Comparison of ENCODE assay signal across 14 mouse cellular contexts in the genomic region with DNA sequence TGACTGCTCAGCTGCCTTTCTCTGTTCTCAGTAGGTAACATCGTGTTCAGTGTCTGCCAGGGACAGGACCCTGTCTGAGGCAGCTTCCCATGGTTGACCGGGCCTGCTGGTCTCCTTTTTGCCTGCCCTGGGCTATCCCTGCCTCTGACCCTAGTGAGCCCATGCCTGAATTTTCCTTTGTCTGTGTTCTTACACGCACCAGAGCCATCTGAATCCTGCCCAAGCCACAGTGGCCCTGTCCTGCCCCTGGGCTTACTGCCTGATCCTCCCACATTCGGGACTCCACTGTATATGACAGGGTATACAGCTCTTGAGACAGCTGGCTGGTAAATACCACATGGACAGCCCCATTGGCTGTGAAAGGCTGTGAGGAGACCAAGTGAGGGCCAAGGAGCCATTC. TPM values are rescaled to one million over a fixed set of nuclear protein-coding genes. Genes with fewer than 3 reads are reported as not detected.
DNase-seq lines count a peak whose midpoint lies in the region; ATAC-seq and TF ChIP-seq lines count a peak whose summit lies in the region.
"Had no signal": no experiment of that assay in that cellular context is flagged by ENCODE, and none has a peak within 500 bp of the region (broad histone marks: within the 10 kb centered on the region; RNA-seq: fewer than 3 reads in every experiment).

No protein-coding gene starts in this region.

- H3K4me3 ChIP-seq in heart, postnatal 0 days (ENCODE audit: low read depth, low read length) = no peak overlapping the region
- no peak overlapping the region for H3K4me3 ChIP-seq in heart, adult 2 months
- H3K4me3 ChIP-seq in limb, embryonic 12.5 days (replicated peaks) = no peak overlapping the region
- no peak overlapping the region for H3K4me3 ChIP-seq in limb, embryonic 10.5 days
- H3K4me3 ChIP-seq in neural tube, embryonic 12.5 days = no peak overlapping the region
- H3K4me3 ChIP-seq in neural tube, embryonic 14.5 days (ENCODE audit: low read depth, low read length) = no peak overlapping the region
- H3K4me3 ChIP-seq: intestine, embryonic 15.5 days; left cerebral cortex, adult 2 months; lung, embryonic 15.5 days had no signal

- H3K9me3 ChIP-seq in heart, postnatal 0 days (replicated peaks; ENCODE audit: control insufficient read depth, low read length) = no peaks in the 10 kb centered on the region
- H3K9me3 ChIP-seq in limb, embryonic 12.5 days = no peaks in the 10 kb centered on the region
- H3K9me3 ChIP-seq in limb, embryonic 10.5 days (replicated peaks) = no peaks in the 10 kb centered on the region
- H3K9me3 ChIP-seq in neural tube, embryonic 12.5 days = no peaks in the 10 kb centered on the region
- H3K9me3 ChIP-seq in neural tube, embryonic 14.5 days (ENCODE audit: control insufficient read depth, low read length) = no peaks in the 10 kb centered on the region
- H3K9me3 ChIP-seq: intestine, embryonic 15.5 days; lung, embryonic 15.5 days had no signal

- H3K36me3 ChIP-seq in heart, postnatal 0 days (replicated peaks; ENCODE audit: control insufficient read depth, insufficient read depth, low read length) = peaks cover 29% of the 10 kb centered on the region
- peaks cover 5% of the 10 kb centered on the region; the same call in 1 of the 2 replicates for H3K36me3 ChIP-seq in heart, adult 2 months (ENCODE audit: control insufficient read depth, insufficient read depth, low read length)
- peaks cover 80% of the 10 kb centered on the region for H3K36me3 ChIP-seq in limb, embryonic 12.5 days
- peaks cover 84% of the 10 kb centered on the region for H3K36me3 ChIP-seq in limb, embryonic 10.5 days
- H3K36me3 ChIP-seq in neural tube, embryonic 12.5 days = peaks cover 52% of the 10 kb centered on the region
- H3K36me3 ChIP-seq in neural tube, embryonic 14.5 days (ENCODE audit: control insufficient read depth, insufficient read depth, low read length) = peaks cover 13% of the 10 kb centered on the region

- no peak for DNase-seq in heart, postnatal 0 days (ENCODE audit: low spot score)
- DNase-seq in heart, adult 2 months = no peak
- no peak for DNase-seq in limb, embryonic 10.5 days (ENCODE audit: low spot score)
- DNase-seq in neural tube, embryonic 10.5 days (ENCODE audit: extremely low spot score, low spot score) = no peak
- DNase-seq in right cerebral cortex, postnatal 4 days = no peak
- DNase-seq: cerebellum, postnatal 10 days; heart, postnatal 14 days had no signal

- no peaks in the 10 kb centered on the region for H3K27me3 ChIP-seq in heart, postnatal 0 days (ENCODE audit: control insufficient read depth, insufficient read depth, low read length)
- no peaks in the 10 kb centered on the region for H3K27me3 ChIP-seq in heart, adult 2 months (ENCODE audit: control insufficient read depth, insufficient read depth, low read length)
- H3K27me3 ChIP-seq in limb, embryonic 12.5 days = no peaks in the 10 kb centered on the region
- no peaks in the 10 kb centered on the region for H3K27me3 ChIP-seq in limb, embryonic 10.5 days (ENCODE audit: low read depth, poor library complexity, severe bottlenecking)
- H3K27me3 ChIP-seq in neural tube, embryonic 12.5 days (replicated peaks) = no peaks in the 10 kb centered on the region
- H3K27me3 ChIP-seq in neural tube, embryonic 14.5 days (ENCODE audit: control insufficient read depth, insufficient read depth, low read length) = no peaks in the 10 kb centered on the region
- H3K27me3 ChIP-seq: intestine, embryonic 15.5 days; lung, embryonic 15.5 days had no signal

- H3K79me2 ChIP-seq in heart, adult 2 months (replicated peaks; ENCODE audit: control insufficient read depth, insufficient read depth, low read length) = no peaks in the 10 kb centered on the region

- H3K27ac ChIP-seq in heart, postnatal 0 days (ENCODE audit: low read depth) = 0 out of 2 replicates have a peak overlapping the region, but pooled peaks have one; percentile 0
- H3K27ac ChIP-seq in heart, adult 2 months = no peak overlapping the region; the same call in 1 of the 2 replicates
- 0 out of 2 replicates have a peak overlapping the region, but pooled peaks have one; percentile 1 for H3K27ac ChIP-seq in limb, embryonic 12.5 days
- no peak overlapping the region for H3K27ac ChIP-seq in limb, embryonic 10.5 days
- H3K27ac ChIP-seq in neural tube, embryonic 12.5 days = no peak overlapping the region
- no peak overlapping the region for H3K27ac ChIP-seq in neural tube, embryonic 14.5 days (ENCODE audit: low read depth, low read length)
- H3K27ac ChIP-seq: intestine, embryonic 15.5 days; left cerebral cortex, adult 2 months; lung, embryonic 15.5 days; macrophage had no signal

- no peak for TF ChIP-seq POLR2A in heart, adult 2 months (IDR thresholded peaks at IDR 0.05; ENCODE audit: insufficient read depth, low read depth, low read length)

- intact Hi-C loops in heart, adult 2 months (cut with DNase I) = no loop called here

- 85% methylated on average over 4 of the region's 4 CpGs for WGBS in heart, postnatal 0 days
- WGBS in heart, adult 2 months = 77% methylated on average over 4 of the region's 4 CpGs
- 79% methylated on average over 4 of the region's 4 CpGs for WGBS in limb, embryonic 12.5 days
- WGBS in limb, embryonic 10.5 days = 81% methylated on average over 4 of the region's 4 CpGs
- WGBS in neural tube, embryonic 12.5 days = 78% methylated on average over 4 of the region's 4 CpGs
- 76% methylated on average over 4 of the region's 4 CpGs for WGBS in neural tube, embryonic 14.5 days

- no peak for TF ChIP-seq EP300 in heart, postnatal 0 days (IDR thresholded peaks at IDR 0.05; ENCODE audit: low read depth)
- TF ChIP-seq EP300 in heart, adult 2 months (IDR thresholded peaks at IDR 0.05; ENCODE audit: insufficient read depth, low read depth, low read length) = no peak

- H3K9ac ChIP-seq in heart, postnatal 0 days (replicated peaks; ENCODE audit: low read depth, low read length) = no peak overlapping the region
- no peak overlapping the region for H3K9ac ChIP-seq in heart, adult 2 months (ENCODE audit: low read depth, low read length)
- H3K9ac ChIP-seq in limb, embryonic 12.5 days (replicated peaks) = no peak overlapping the region
- H3K9ac ChIP-seq in neural tube, embryonic 12.5 days = no peak overlapping the region
- H3K9ac ChIP-seq in neural tube, embryonic 14.5 days (replicated peaks; ENCODE audit: low read depth, low read length) = no peak overlapping the region
- H3K9ac ChIP-seq: intestine, embryonic 15.5 days; lung, embryonic 15.5 days had no signal

- no peak for TF ChIP-seq CTCF in heart, postnatal 0 days (IDR thresholded peaks at IDR 0.05; ENCODE audit: low read depth)
- no peak for TF ChIP-seq CTCF in heart, adult 2 months (IDR thresholded peaks at IDR 0.05)

- no peak for ATAC-seq in heart, postnatal 0 days (ENCODE audit: insufficient read depth, low read depth)
- no peak for ATAC-seq in limb, embryonic 12.5 days (ENCODE audit: insufficient number of reproducible peaks, insufficient read depth, low FRiP score, low TSS enrichment, low read depth)
- peak; percentile 14; the same call in 1 of the 2 replicates for ATAC-seq in neural tube, embryonic 12.5 days (ENCODE audit: low FRiP score, low read depth)
- peak; percentile 3; the same call in 1 of the 2 replicates for ATAC-seq in neural tube, embryonic 14.5 days (ENCODE audit: low read depth)
- ATAC-seq: intestine, embryonic 15.5 days had no signal

- peaks cover 43% of the 10 kb centered on the region for H3K4me1 ChIP-seq in heart, postnatal 0 days (ENCODE audit: control insufficient read depth, insufficient read depth)
- peaks cover 19% of the 10 kb centered on the region for H3K4me1 ChIP-seq in heart, adult 2 months (ENCODE audit: control insufficient read depth, insufficient read depth, low read length)
- no peaks in the 10 kb centered on the region for H3K4me1 ChIP-seq in limb, embryonic 12.5 days (replicated peaks)
- no peaks in the 10 kb centered on the region for H3K4me1 ChIP-seq in limb, embryonic 10.5 days
- H3K4me1 ChIP-seq in neural tube, embryonic 12.5 days = peaks cover 16% of the 10 kb centered on the region
- peaks cover 7% of the 10 kb centered on the region; the same call in 1 of the 2 replicates for H3K4me1 ChIP-seq in neural tube, embryonic 14.5 days (ENCODE audit: control insufficient read depth, insufficient read depth, low read length)

- H3K4me2 ChIP-seq in heart, postnatal 0 days (ENCODE audit: low read depth, low read length) = no peak overlapping the region
- H3K4me2 ChIP-seq in limb, embryonic 12.5 days = no peak overlapping the region
- H3K4me2 ChIP-seq in neural tube, embryonic 12.5 days (replicated peaks) = no peak overlapping the region
- no peak overlapping the region for H3K4me2 ChIP-seq in neural tube, embryonic 14.5 days (ENCODE audit: low read depth, low read length)
- H3K4me2 ChIP-seq: intestine, embryonic 15.5 days; lung, embryonic 15.5 days had no signal

RNA-seq across cellular contexts. Expression of gene Txnrd2, which starts 16.4 kb away (rescaled TPM):
- total RNA-seq in heart, postnatal 0 days (2014; rRNA removed; ENCODE audit: low replicate concordance) = 12.7 and 14.7 TPM in 2 replicates
- polyA plus RNA-seq in heart, postnatal 0 days (2015; fragmentation: Nextera tagmentation; extraction: Ambion mirVana) = 40.0 and 41.2 TPM in 2 replicates
- 10 to 100 TPM; 37.6 to 39.7 TPM for total RNA-seq in heart, adult 2 months (2021)
- polyA plus RNA-seq in heart, adult 2 months (2012; rRNA removed) = 35.1 and 36.1 TPM in 2 replicates
- 23.1 and 26.1 TPM in 2 replicates for polyA plus RNA-seq in limb, embryonic 12.5 days (2016; fragmentation: Nextera tagmentation; extraction: Ambion mirVana)
- polyA plus RNA-seq in limb, embryonic 10.5 days (2016; fragmentation: Nextera tagmentation; extraction: Ambion mirVana) = 29.6 and 32.2 TPM in 2 replicates
- 20.5 and 24.8 TPM in 2 replicates for polyA plus RNA-seq in neural tube, embryonic 12.5 days (2016; fragmentation: Nextera tagmentation; extraction: Ambion mirVana)
- polyA plus RNA-seq in neural tube, embryonic 14.5 days (2014; fragmentation: Nextera tagmentation; extraction: Ambion mirVana) = 21.3 and 25.4 TPM in 2 replicates

RNA-seq across cellular contexts. Expression of gene Comt, which starts 16.9 kb away (rescaled TPM):
- total RNA-seq in heart, postnatal 0 days (2014; rRNA removed; ENCODE audit: low replicate concordance) = 160 and 168 TPM in 2 replicates
- polyA plus RNA-seq in heart, postnatal 0 days (2015; fragmentation: Nextera tagmentation; extraction: Ambion mirVana) = 155 and 158 TPM in 2 replicates
- total RNA-seq in heart, adult 2 months (2021) = 100 to 1,000 TPM; 139 to 150 TPM
- polyA plus RNA-seq in heart, adult 2 months (2012; rRNA removed) = 208 and 236 TPM in 2 replicates
- 66.5 and 71.0 TPM in 2 replicates for polyA plus RNA-seq in limb, embryonic 12.5 days (2016; fragmentation: Nextera tagmentation; extraction: Ambion mirVana)
- 54.7 and 61.1 TPM in 2 replicates for polyA plus RNA-seq in limb, embryonic 10.5 days (2016; fragmentation: Nextera tagmentation; extraction: Ambion mirVana)
- 68.6 and 70.9 TPM in 2 replicates for polyA plus RNA-seq in neural tube, embryonic 12.5 days (2016; fragmentation: Nextera tagmentation; extraction: Ambion mirVana)
- 102 and 103 TPM in 2 replicates for polyA plus RNA-seq in neural tube, embryonic 14.5 days (2014; fragmentation: Nextera tagmentation; extraction: Ambion mirVana)

Comparison
In these comparisons a context has a peak if more than half of its experiments do, and no peak if none do; other contexts are left out.
1. H3K27ac ChIP-seq: peak in heart, postnatal 0 days (single experiment) and limb, embryonic 12.5 days (single experiment); none in heart, adult 2 months (single experiment), limb, embryonic 10.5 days (single experiment), neural tube, embryonic 12.5 days (single experiment) and neural tube, embryonic 14.5 days (single experiment).
2. ATAC-seq: peak in neural tube, embryonic 12.5 days (single experiment) and neural tube, embryonic 14.5 days (single experiment); none in heart, postnatal 0 days (single experiment) and limb, embryonic 12.5 days (single experiment).